ENCODE assay signal across 8 mouse cellular contexts in genomic region chr1:190174671-190175661, GRCm38 (mm10). TPM values are rescaled to one million over a fixed set of nuclear protein-coding genes. Genes with fewer than 3 reads are reported as not detected.
DNase-seq lines count a peak whose midpoint lies in the region; ATAC-seq and TF ChIP-seq lines count a peak whose summit lies in the region.

No protein-coding gene starts in this region.

- no peak for DNase-seq in lung, postnatal 36 days
- DNase-seq in cerebellum, postnatal 14 days: peak; percentile 65 to 70
- DNase-seq in limb, embryonic 11.5 days (ENCODE audit: low spot score): peak; percentile 61
- no peak for DNase-seq in frontal cortex, postnatal 10 days (ENCODE audit: low spot score in 2 of 2)
- DNase-seq in lung, postnatal 4 days: no peak

- peaks cover 82% of the 10 kb centered on the region for H3K27me3 ChIP-seq in lung, embryonic 15.5 days
- peaks cover 4% of the 10 kb centered on the region for H3K27me3 ChIP-seq in heart, embryonic 14.5 days (ENCODE audit: control insufficient read depth, insufficient read depth, low read length)
- H3K27me3 ChIP-seq in limb, embryonic 11.5 days (ENCODE audit: control insufficient read depth, insufficient read depth, low read length): peaks cover 45% of the 10 kb centered on the region
- H3K27me3 ChIP-seq in small intestine, adult 2 months (ENCODE audit: control insufficient read depth, insufficient read depth, low read length): peaks cover 50% of the 10 kb centered on the region

- no peaks in the 10 kb centered on the region for H3K36me3 ChIP-seq in lung, embryonic 15.5 days
- H3K36me3 ChIP-seq in heart, embryonic 14.5 days (ENCODE audit: control insufficient read depth, insufficient read depth, low read length): no peaks in the 10 kb centered on the region
- no peaks in the 10 kb centered on the region for H3K36me3 ChIP-seq in limb, embryonic 11.5 days (ENCODE audit: control insufficient read depth, insufficient read depth, low read length)
- H3K36me3 ChIP-seq in small intestine, adult 2 months (ENCODE audit: control insufficient read depth, insufficient read depth, low read length): no peaks in the 10 kb centered on the region

- no peak for TF ChIP-seq POLR2A in small intestine, adult 2 months (IDR thresholded peaks at IDR 0.05; ENCODE audit: low read depth, low read length)

- no peaks in the 10 kb centered on the region; the same call in 1 of the 2 replicates for H3K9me3 ChIP-seq in lung, embryonic 15.5 days
- H3K9me3 ChIP-seq in heart, embryonic 14.5 days (ENCODE audit: control insufficient read depth, low read length): no peaks in the 10 kb centered on the region
- H3K9me3 ChIP-seq in limb, embryonic 11.5 days (ENCODE audit: control insufficient read depth, low read length): no peaks in the 10 kb centered on the region

- peak overlapping the region; percentile 31 for H3K4me3 ChIP-seq in lung, embryonic 15.5 days
- peak overlapping the region; percentile 39 to 52 for H3K4me3 ChIP-seq in heart, embryonic 14.5 days (ENCODE audit: control insufficient read depth in 1 of 2, insufficient read depth in 1 of 2, low read depth in 1 of 2, low read length in 2 of 2)
- H3K4me3 ChIP-seq in limb, embryonic 11.5 days (ENCODE audit: low read depth, low read length): peak overlapping the region; percentile 33
- peak overlapping the region; percentile 21 for H3K4me3 ChIP-seq in small intestine, adult 2 months (ENCODE audit: low read depth, low read length)

- no peak for TF ChIP-seq CTCF in small intestine, adult 2 months (IDR thresholded peaks at IDR 0.05; ENCODE audit: extremely low read depth, insufficient read length, insufficient replicate concordance, low read depth, low read length)

- 3% methylated on average over 64 of the region's 65 CpGs for WGBS in lung, embryonic 15.5 days
- WGBS in heart, embryonic 14.5 days: under 1% methylated on average over 62 of the region's 65 CpGs
- under 1% methylated on average over 65 of the region's 65 CpGs for WGBS in limb, embryonic 11.5 days
- 7% methylated on average over 65 of the region's 65 CpGs for WGBS in small intestine, adult 2 months

- peak overlapping the region; percentile 0; the same call in 1 of the 2 replicates for H3K9ac ChIP-seq in lung, embryonic 15.5 days
- peak overlapping the region; percentile 96 for H3K9ac ChIP-seq in heart, embryonic 14.5 days (ENCODE audit: low read length)
- H3K9ac ChIP-seq in limb, embryonic 11.5 days (ENCODE audit: low read length): peak overlapping the region; percentile 43; the same call in 1 of the 2 replicates

- H3K27ac ChIP-seq in lung, embryonic 15.5 days: no peak overlapping the region
- peak overlapping the region; percentile 59 to 71 for H3K27ac ChIP-seq in heart, embryonic 14.5 days (replicated peaks in 1 of 2; ENCODE audit: control insufficient read depth in 1 of 2, insufficient read depth in 1 of 2, low read depth in 2 of 2, low read length in 2 of 2)
- no peak overlapping the region for H3K27ac ChIP-seq in limb, embryonic 11.5 days (replicated peaks; ENCODE audit: low read depth, low read length)
- no peak overlapping the region for H3K27ac ChIP-seq in small intestine, adult 2 months (ENCODE audit: insufficient read depth, low read depth, low read length)

- H3K4me2 ChIP-seq in lung, embryonic 15.5 days: peak overlapping the region; percentile 62
- H3K4me2 ChIP-seq in heart, embryonic 14.5 days (ENCODE audit: low read length): peak overlapping the region; percentile 95
- peak overlapping the region; percentile 81 for H3K4me2 ChIP-seq in limb, embryonic 11.5 days (ENCODE audit: low read depth, severe bottlenecking)

- no peak for ATAC-seq in lung, embryonic 15.5 days (ENCODE audit: borderline replicate concordance, extremely low read depth, low FRiP score, low TSS enrichment)
- ATAC-seq in heart, embryonic 14.5 days (ENCODE audit: insufficient number of reproducible peaks, insufficient read depth, low FRiP score, low read depth): no peak
- no peak; the same call in 1 of the 2 replicates for ATAC-seq in limb, embryonic 11.5 days (ENCODE audit: insufficient number of reproducible peaks, low FRiP score, low TSS enrichment, low read depth)

- H3K4me1 ChIP-seq in lung, embryonic 15.5 days: peaks cover 40% of the 10 kb centered on the region
- H3K4me1 ChIP-seq in heart, embryonic 14.5 days (ENCODE audit: control insufficient read depth in 2 of 2, insufficient read depth in 2 of 2, low read length in 2 of 2): peaks cover 12 to 47% of the 10 kb centered on the region in 2 experiments; a peak in 3 of 4 replicates
- peaks cover 22% of the 10 kb centered on the region for H3K4me1 ChIP-seq in limb, embryonic 11.5 days (ENCODE audit: control insufficient read depth, insufficient read depth, low read length)
- peaks cover 10% of the 10 kb centered on the region; the same call in 1 of the 2 replicates for H3K4me1 ChIP-seq in small intestine, adult 2 months (ENCODE audit: control insufficient read depth, insufficient read depth, insufficient read length, low read length)

RNA-seq across cellular contexts. Expression of gene Prox1, which starts 4.5 kb away (rescaled TPM):
- 1.8 and 2.0 TPM in 2 replicates for polyA plus RNA-seq in lung, embryonic 15.5 days (2015; fragmentation: Nextera tagmentation; extraction: Ambion mirVana)
- polyA plus RNA-seq in heart, embryonic 14.5 days (2014; fragmentation: Nextera tagmentation; extraction: Ambion mirVana): 21.0 and 21.7 TPM in 2 replicates
- polyA plus RNA-seq in limb, embryonic 11.5 days (2014; fragmentation: Nextera tagmentation; extraction: Ambion mirVana): 1.1 and 1.2 TPM in 2 replicates
- polyA plus RNA-seq in small intestine, adult 2 months (2012; rRNA removed): 0.41 and 1.7 TPM in 2 replicates

Comparison
In these comparisons a context has a peak if more than half of its experiments do, and no peak if none do; other contexts are left out.
1. H3K27ac ChIP-seq: peak in heart, embryonic 14.5 days (2 of 2); none in lung, embryonic 15.5 days (single experiment), limb, embryonic 11.5 days (single experiment) and small intestine, adult 2 months (single experiment).
2. H3K9ac ChIP-seq: peak in every context shown above with its lines; median percentile 96 in heart, embryonic 14.5 days; 43 in limb, embryonic 11.5 days; 0 in lung, embryonic 15.5 days.
3. DNase-seq: peak in cerebellum, postnatal 14 days (2 of 2) and limb, embryonic 11.5 days (single experiment); none in lung, postnatal 36 days (single experiment), frontal cortex, postnatal 10 days (0 of 2) and lung, postnatal 4 days (0 of 2).
4. Peak in every context shown above with its lines, with median percentiles within 50 percentile points of each other: H3K4me2 ChIP-seq and H3K4me3 ChIP-seq.